Mouse (Mus musculus) midbrain, embryonic 16.5 days (tissue): ENCODE measurements around the gene Rab3il1. TPM values are rescaled to one million over a fixed set of nuclear protein-coding genes. Genes with fewer than 3 reads are reported as not detected.
"Not testable (repeated sequence)": the region's sequence is repeated elsewhere in the genome, so short reads cannot be mapped to it uniquely, and the experiment has no call there.

Source experiments
- ATAC-seq: fragments of 200-750 bp; cut with Nextera tagmentation; 2 replicates; pipeline ENCODE4 v1.8.0; 2017; ENCODE audit warnings: moderate TSS enrichment
- H3K27ac ChIP-seq: fragments of 300-500 bp; sonication (generic); 2 replicates; pipeline ENCODE4 v1.5.1; 2014; ENCODE audit warnings: mild to moderate bottlenecking, low read length, mixed read lengths
- H3K27me3 ChIP-seq: fragments of 300-500 bp; sonication (generic); 2 replicates; pipeline ENCODE4 v1.6.1; 2014; ENCODE audit warnings: low read depth, low read length, mixed read lengths; ENCODE audit not compliant: control insufficient read depth, insufficient read depth
- H3K36me3 ChIP-seq: fragments of 300-500 bp; sonication (generic); 2 replicates; pipeline ENCODE4 v1.6.1; 2014; ENCODE audit warnings: mild to moderate bottlenecking, low read length, moderate library complexity, mixed read lengths; ENCODE audit not compliant: control insufficient read depth, insufficient read depth
- H3K4me1 ChIP-seq: fragments of 300-500 bp; sonication (generic); 2 replicates; pipeline ENCODE4 v1.6.1; 2014; ENCODE audit warnings: mild to moderate bottlenecking, low read length, mixed read lengths; ENCODE audit not compliant: control insufficient read depth, insufficient read depth
- H3K4me2 ChIP-seq: fragments of 300-500 bp; sonication (generic); 2 replicates; pipeline ENCODE4 v1.6.1; 2014; ENCODE audit warnings: mild to moderate bottlenecking, low read length, mixed read lengths
- H3K4me3 ChIP-seq: fragments of 300-500 bp; sonication (generic); 2 replicates; pipeline ENCODE4 v1.5.1; 2014; ENCODE audit warnings: low read depth, mild to moderate bottlenecking, low read length, moderate library complexity, mixed read lengths
- H3K9ac ChIP-seq: fragments of 300-500 bp; sonication (generic); 2 replicates; pipeline ENCODE4 v1.6.1; 2014; ENCODE audit warnings: low read depth, low read length, mixed read lengths
- H3K9me3 ChIP-seq: fragments of 300-500 bp; sonication (generic); replicated peaks from 2 replicates; pipeline ENCODE4 v1.6.1; 2014; ENCODE audit warnings: mild to moderate bottlenecking, low read length, mixed read lengths; ENCODE audit not compliant: control insufficient read depth, poor library complexity, severe bottlenecking
- WGBS: fragments of 180-500 bp; shearing (Covaris S2); extraction: QIAGEN DNeasy Blood & Tissue Kit; methylation state at CpG from one replicate; pipeline ENCODE4 v1.1.7; 2014; 5-methylcytosine and 5-hydroxymethylcytosine counted together
- polyA plus RNA-seq: library from polyadenylated mRNA; unstranded; fragments of >200 nt; fragmentation: Nextera tagmentation; extraction: Ambion mirVana; gene quantifications from 2 replicates; pipeline ENCODE4 v1.2.1, GENCODE M21; 2015

Gene Rab3il1
- polyA plus RNA-seq, 1 experiment from 2014 or later = 21.4 TPM

- Histone ChIP-seq H3K36me3 (no peaks in the 10 kb centered on the region), H3K27me3 (no peaks in the 10 kb centered on the region), H3K4me3 (no peak overlapping the region), H3K4me1 (peaks cover 2% of the 10 kb centered on the region; the same call in 1 of the 2 replicates), H3K4me2 (no peak overlapping the region), H3K9ac (no peak overlapping the region), H3K27ac (no peak overlapping the region), H3K9me3 (no peaks in the 10 kb centered on the region)
- no peak for ATAC-seq
- WGBS = 79% methylated on average over 5 of the region's 5 CpGs
Observed at GRCm38 (mm10) chr19:9960769-9961168, 40.7 kb upstream of the Rab3il1 start.

DNA sequence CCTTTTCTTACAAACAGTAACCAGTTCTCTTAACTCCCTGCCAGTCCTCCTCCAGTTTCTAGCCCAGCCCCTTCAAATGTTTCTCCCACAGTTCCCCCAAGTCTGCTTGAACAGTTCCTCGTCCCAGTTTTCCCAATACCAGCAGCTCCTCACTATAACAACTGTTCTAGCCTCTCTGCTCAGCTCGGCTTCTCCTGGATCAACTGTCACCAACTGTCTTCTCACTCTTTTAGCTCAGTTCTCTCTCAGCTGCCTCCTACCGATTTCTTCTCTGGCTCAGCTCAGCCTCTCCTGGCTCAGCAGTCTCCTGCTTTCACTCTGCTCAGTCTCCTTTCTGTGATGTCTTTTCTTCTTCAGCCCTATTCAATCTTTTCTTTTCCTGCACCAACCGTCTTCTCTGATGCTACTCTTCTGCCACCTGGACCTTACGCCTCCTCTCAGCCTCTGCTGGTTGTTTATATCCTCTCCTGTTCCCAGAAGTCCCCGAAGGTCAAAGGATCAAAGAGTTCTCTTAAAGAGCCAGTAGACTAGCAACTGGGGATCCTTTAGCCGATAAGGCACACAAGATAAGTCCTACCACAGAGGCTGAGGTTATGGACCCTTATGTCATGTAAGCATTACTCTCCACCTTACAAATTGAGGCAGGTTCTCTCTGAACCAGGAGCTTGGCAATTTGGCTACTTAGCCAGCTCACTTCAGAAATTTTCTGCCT, 37.1 kb upstream of the Rab3il1 start:
- H3K4me3 ChIP-seq = no peak overlapping the region
- H3K9ac ChIP-seq = no peak overlapping the region
- no peaks in the 10 kb centered on the region for H3K9me3 ChIP-seq
- 26% methylated on average over 7 of the region's 7 CpGs for WGBS
- no peaks in the 10 kb centered on the region for H3K27me3 ChIP-seq
- no peaks in the 10 kb centered on the region for H3K36me3 ChIP-seq
- no peaks in the 10 kb centered on the region for H3K4me1 ChIP-seq
- ATAC-seq = no peak
- H3K4me2 ChIP-seq = no peak overlapping the region
- no peak overlapping the region for H3K27ac ChIP-seq

DNA sequence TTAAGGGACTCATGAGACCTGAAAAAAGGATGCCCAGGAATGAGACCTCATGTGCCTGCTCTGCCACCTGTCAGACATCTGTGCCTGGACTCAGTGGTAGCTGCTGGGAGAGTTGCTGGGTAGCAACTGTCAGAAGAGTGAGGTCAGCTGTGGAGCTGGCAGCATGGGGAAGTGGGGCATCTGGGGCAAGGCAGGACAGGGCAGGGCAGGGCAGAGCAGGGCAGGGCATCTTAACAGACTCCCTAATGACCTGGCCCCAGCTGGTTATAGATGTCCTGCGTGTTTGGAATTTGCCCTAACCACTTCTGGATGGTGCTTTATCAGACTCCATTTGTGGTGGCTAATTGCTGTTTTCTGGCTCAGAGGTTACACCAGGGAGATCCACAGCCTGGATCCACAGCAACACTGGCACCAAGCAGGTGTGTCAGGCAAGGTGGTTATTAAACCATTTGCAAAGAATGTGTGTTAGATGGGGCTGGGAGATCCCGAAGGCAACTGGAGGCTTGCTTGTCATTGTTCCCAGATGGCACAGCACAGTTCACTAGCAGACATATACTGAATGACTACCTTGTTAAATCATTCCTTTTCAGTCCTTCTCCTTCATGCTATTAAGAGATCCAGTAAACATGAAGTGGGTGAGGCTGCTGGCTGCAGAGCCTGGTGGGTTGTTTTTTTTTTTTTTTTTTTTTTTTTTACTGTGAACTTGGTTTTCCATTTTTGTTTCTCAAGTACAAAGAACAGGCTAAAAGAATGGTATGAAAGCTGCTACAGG, 35.2 kb upstream of the Rab3il1 start:
- ATAC-seq = no peak
- H3K36me3 ChIP-seq = no peaks in the 10 kb centered on the region
- H3K9me3 ChIP-seq = no peaks in the 10 kb centered on the region
- no peak overlapping the region for H3K27ac ChIP-seq
- no peak overlapping the region for H3K4me2 ChIP-seq
- no peaks in the 10 kb centered on the region for H3K4me1 ChIP-seq
- WGBS = 83% methylated on average over 2 of the region's 2 CpGs
- no peak overlapping the region for H3K9ac ChIP-seq
- H3K27me3 ChIP-seq = no peaks in the 10 kb centered on the region
- no peak overlapping the region for H3K4me3 ChIP-seq

- Histone ChIP-seq H3K9me3 (no peaks in the 10 kb centered on the region), H3K27ac (no peak overlapping the region), H3K4me1 (no peaks in the 10 kb centered on the region), H3K27me3 (no peaks in the 10 kb centered on the region), H3K9ac (no peak overlapping the region), H3K4me3 (no peak overlapping the region), H3K36me3 (no peaks in the 10 kb centered on the region), H3K4me2 (no peak overlapping the region)
- WGBS = 83% methylated on average over 8 of the region's 10 CpGs
- no peak for ATAC-seq
Observed at GRCm38 (mm10) chr19:9968081-9968787, 33.2 kb upstream of the Rab3il1 start.

DNA sequence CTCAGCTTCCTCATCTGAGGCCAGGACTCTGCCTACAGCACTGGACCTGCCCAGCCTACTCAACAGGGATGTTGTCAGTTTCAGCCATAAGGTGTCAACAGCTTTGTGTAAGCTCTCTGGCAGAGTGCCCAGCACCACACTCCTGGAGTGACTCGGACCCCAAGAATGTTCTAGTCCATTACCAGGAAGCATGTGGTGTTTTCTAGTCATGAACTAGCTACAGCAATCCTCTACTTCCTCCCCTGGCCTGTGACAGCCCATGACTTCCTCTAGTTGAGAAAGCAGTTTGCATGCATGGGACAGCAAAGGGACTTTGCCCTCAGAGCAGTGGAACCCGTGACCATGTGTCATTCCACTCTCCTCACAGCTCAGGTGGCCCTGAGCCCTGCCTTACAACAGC, 26.6 kb upstream of the Rab3il1 start:
- not testable (repeated sequence) for ATAC-seq, H3K9me3 ChIP-seq, H3K36me3 ChIP-seq, H3K4me2 ChIP-seq, H3K4me1 ChIP-seq, H3K9ac ChIP-seq, H3K4me3 ChIP-seq, H3K27ac ChIP-seq, H3K27me3 ChIP-seq
- WGBS = 61% methylated on average over 2 of the region's 2 CpGs

GRCm38 (mm10) chr19:9977085-9977484, 24.4 kb upstream of the Rab3il1 start:
- Histone ChIP-seq H3K9me3 (no peaks in the 10 kb centered on the region), H3K27me3 (no peaks in the 10 kb centered on the region), H3K9ac (no peak overlapping the region), H3K4me3 (no peak overlapping the region), H3K4me1 (peaks cover 8% of the 10 kb centered on the region), H3K4me2 (no peak overlapping the region), H3K36me3 (no peaks in the 10 kb centered on the region), H3K27ac (no peak overlapping the region)
- no peak for ATAC-seq
- WGBS = 89% methylated on average over 10 of the region's 10 CpGs

DNA sequence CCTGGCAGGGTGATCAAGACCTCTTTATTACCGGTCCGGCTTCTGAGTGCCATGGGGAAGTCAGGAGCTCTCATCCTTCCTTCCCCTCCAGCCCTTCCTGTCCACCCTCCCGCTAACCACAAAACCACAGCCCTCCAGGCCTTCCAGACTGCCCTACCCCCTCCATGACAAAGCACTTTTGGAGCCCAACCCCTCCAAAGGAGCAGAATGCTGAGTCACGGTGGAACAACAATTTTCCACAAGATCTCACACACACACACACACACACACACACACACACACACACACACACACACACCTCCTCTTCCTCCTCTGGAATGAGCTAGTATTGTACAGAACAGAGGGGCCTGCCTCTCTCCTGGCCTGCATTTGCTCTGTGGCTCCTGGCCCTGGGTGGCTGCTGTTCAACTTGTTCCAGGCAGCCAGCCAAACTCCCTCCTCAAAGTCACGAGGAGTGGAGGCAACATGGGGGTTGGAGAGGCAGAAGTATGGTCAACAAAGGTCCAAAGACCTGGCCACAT, 23.0 kb upstream of the Rab3il1 start:
- WGBS = 52% methylated on average over 5 of the region's 5 CpGs
- H3K36me3 ChIP-seq = no peaks in the 10 kb centered on the region
- no peak overlapping the region for H3K4me2 ChIP-seq
- H3K4me3 ChIP-seq = no peak overlapping the region
- no peaks in the 10 kb centered on the region for H3K27me3 ChIP-seq
- H3K9ac ChIP-seq = no peak overlapping the region
- H3K4me1 ChIP-seq = peaks cover 12% of the 10 kb centered on the region
- no peak for ATAC-seq
- H3K27ac ChIP-seq = no peak overlapping the region
- no peaks in the 10 kb centered on the region for H3K9me3 ChIP-seq

DNA sequence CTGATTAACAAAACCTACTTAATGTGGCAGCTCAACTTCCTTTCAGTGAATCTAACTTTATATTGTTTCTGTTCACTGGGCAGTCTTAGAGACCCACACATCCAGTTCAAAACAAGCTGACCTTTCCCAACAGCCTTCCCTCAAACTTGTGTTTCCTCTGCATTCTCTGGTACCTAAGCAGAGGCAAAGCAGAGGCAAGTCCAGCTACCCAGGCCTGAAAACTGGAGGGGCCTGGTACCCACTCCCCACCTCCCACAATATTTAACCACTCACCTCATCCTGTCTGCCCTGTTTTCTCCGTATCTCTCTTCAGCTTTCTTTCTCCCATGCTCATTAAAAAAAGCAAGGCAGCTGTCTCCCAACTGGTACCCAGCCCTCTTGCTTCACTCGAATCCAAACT, 22.3 kb upstream of the Rab3il1 start:
- Histone ChIP-seq H3K36me3 (no peaks in the 10 kb centered on the region), H3K27me3 (no peaks in the 10 kb centered on the region), H3K27ac (no peak overlapping the region), H3K9ac (no peak overlapping the region), H3K4me3 (no peak overlapping the region), H3K4me1 (peaks cover 19% of the 10 kb centered on the region), H3K4me2 (no peak overlapping the region), H3K9me3 (no peaks in the 10 kb centered on the region)
- WGBS = 88% methylated on average over 2 of the region's 2 CpGs
- ATAC-seq = no peak
